Mouse (Mus musculus) spleen, postnatal 14 days (tissue): ENCODE measurements at regions not wholly inside any gene's neighbourhood (a gene's known extent, or its start where the extent isn't known, plus 50 kb on each side); places are given as distances from the start of the nearest gene placed in this dataset.

Experiments
- DNase-seq, 2 experiments: peaks; one replicate each; pipeline ENCODE4 v3.0.0; 2021 to 2022; ENCODE audit warnings: low spot score in 2 of 2

DNA sequence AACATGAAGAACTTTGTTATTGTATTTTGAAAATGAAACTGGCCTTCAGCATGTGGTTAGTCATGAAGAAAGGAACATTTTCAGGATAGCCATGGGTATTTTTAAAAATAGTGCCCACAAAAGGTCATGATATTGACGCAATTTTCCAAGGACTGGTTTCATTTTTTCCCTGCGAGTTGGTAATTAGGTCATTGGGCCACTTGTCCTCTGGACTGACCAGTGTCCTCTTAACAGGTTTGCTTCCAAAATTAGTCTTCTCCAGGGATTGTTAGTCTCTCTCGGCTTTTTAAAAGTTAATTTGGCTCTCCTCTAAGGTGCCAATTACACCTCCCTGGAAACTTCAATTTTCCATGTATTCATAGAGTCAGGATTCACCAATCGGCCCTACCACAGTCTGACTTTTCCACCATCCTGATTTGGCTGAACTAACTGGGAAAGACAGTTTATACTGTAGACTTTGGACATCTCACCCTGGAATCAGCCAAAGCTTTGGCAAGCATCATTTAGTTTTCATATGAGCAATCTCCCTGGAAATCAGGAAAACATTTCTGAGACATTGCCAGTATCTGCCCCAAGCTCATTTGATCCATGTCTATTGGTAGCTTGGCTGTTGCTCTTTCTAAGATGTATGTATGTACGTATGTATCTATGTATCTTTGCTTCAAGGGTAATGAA, 562.8 kb upstream of the Sox9 start:
- no peak for DNase-seq

GRCm38 (mm10) chr11:112234492-112235116, 547.4 kb upstream of the Sox9 start:
- DNase-seq, result no peak

DNA sequence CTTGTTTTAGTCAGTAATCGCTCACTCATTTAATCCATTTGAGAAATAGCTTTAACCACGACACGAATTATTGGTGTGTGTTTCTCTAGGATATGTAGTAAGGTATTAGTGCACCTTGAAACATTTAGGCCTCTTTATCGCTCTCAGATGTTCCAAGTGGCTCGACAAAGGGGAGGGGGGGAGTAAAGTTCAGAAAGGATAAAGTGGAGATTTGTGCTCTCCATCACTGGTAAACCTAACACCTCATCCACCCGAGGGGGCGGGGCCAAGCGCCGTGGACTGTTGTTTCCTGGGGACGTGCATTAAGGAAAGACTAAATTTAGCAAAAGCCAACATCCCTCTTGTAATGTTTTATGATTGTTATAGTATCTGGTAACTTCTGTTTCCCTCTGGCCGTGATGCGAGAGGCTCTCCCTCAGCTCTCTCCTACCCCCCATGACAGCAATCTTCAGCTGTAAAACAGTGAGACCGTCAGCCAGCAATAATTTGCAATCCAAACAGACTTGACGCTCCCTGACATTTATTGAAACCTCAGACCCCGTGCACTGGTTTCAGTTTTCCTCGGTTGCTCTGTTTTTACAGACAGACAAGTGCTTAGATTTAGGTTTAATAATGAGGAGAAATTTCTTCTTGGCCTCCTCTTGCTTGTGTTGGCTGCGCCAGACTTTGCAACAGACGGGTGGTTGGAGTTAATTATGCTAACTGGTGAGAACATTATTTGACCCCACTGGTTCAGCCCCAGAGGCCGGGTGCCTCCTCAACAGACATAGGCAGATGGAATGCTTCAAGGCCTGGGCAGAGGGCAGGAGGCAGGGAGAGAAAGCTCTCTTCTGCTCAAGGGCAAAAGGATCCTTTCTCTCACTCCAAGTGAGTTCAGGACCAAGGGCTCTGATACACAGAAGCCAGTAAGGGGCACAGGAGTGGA, 542.8 kb upstream of the Sox9 start:
- DNase-seq, result no peak

DNA sequence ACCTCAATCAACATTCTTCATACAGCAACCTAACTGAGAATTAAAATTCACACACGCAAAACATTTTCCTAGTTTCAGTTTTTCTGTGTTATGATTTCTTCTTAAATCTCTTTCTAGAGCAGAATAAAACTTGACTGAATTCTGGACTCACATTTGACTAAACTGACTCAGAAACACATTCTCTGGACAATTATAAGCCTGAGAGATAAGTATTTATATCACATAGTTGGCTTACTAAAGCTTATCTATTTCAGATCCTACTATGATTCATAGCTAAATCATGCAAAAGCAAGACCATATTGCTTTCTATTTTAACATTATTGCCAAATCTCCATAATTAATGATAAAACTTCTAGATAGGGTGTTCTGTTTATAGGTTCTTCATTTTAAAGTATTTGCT, 529.5 kb upstream of the Sox9 start:
- no peak for DNase-seq

- no peak for DNase-seq
Observed at GRCm38 (mm10) chr11:112253061-112253460, 529.0 kb upstream of the Sox9 start.

- no peak for DNase-seq
Observed at GRCm38 (mm10) chr11:112256326-112256725, 525.7 kb upstream of the Sox9 start.

GRCm38 (mm10) chr11:112264077-112264476, 517.9 kb upstream of the Sox9 start:
- no peak for DNase-seq

GRCm38 (mm10) chr11:112270911-112271310, 511.1 kb upstream of the Sox9 start:
- no peak for DNase-seq

DNA sequence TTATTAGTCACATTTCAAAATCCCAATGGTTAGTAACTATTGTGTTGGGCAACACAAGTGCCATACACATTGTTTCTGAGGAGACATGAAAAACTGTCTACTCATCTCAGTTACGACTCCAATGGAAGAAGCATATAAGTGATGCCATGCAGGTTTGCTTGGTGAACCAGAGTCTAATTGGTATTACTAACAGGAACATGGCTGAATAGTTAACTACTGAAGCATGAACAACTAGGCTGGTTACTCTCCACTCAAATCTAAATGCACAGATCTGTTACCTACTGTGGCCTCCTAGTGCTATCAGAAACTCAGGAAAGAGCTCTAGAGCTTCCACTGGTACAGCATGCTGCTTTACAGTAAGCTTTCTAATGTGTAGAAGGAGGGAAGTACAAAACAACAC, 503.5 kb upstream of the Sox9 start:
- DNase-seq, result no peak

GRCm38 (mm10) chr11:112282911-112283310, 499.1 kb upstream of the Sox9 start:
- no peak for DNase-seq

- no peak for DNase-seq
Observed at GRCm38 (mm10) chr11:112298901-112299341, 483.1 kb upstream of the Sox9 start.

GRCm38 (mm10) chr11:112303091-112303490, 478.9 kb upstream of the Sox9 start:
- DNase-seq, result no peak

DNA sequence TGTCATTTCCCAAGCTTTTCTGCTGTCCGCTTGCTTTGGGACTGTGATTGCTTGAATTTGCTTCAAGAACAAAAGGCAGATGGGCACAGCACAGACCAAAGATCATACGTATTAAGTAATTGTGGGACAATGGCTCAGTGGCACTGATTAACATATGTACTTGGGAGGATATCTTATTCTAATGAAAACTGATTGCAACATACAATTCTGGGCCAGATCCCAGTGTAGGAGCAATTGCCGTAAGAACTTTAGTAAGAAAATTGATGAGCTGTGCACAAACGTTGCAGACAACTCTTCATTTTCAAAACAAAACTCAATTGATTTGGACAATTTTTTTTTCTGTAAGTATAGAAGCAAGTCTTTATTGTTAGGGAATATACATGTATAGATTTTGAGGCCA, 456.2 kb upstream of the Sox9 start:
- DNase-seq, result no peak

DNA sequence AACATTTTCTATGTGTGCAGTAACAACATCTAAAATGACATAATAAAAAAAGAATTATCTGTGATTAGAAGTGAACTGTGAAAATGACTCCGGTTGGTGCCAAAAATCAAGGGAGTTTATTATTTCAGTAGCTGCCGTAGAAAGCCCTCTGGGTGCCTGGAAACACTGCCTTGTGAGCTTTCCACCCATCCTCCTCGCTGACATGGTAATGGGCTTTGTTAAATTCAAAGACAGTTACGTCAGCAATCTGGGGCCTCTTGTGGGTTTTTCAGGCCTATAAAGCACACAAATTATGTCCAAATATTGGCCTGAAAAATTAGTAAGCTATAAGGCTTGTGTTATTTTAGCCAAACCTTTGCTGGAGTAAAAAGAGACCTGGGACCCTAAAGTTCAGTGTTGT, 454.4 kb upstream of the Sox9 start:
- DNase-seq, result no peak

GRCm38 (mm10) chr11:112345133-112345532, 436.9 kb upstream of the Sox9 start:
- DNase-seq, result no peak

- DNase-seq, result no peak
Observed at GRCm38 (mm10) chr11:112345586-112345985, 436.4 kb upstream of the Sox9 start.

GRCm38 (mm10) chr11:112346089-112346488, 435.9 kb upstream of the Sox9 start:
- no peak for DNase-seq

GRCm38 (mm10) chr11:112346532-112346931, 435.5 kb upstream of the Sox9 start:
- no peak for DNase-seq

DNA sequence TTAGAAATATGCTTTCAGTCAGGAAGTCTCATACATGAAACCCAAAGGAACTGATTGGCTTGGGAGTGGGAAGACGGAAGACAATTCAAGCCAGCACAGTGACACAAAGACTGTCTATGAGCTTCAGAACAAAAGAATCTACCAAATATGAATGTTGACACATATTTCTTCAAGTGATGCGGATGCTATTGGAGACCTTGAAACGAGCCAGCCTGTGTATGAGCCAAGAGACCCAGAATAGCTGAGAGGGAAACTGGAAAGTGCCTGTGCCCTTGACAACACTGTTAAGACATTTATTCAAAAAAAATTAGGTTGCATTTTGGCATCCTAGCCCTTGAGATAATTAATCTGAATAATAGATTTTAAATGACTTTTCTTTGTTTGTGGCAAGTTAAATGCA, 426.7 kb upstream of the Sox9 start:
- DNase-seq, result no peak

- DNase-seq, result no peak
Observed at GRCm38 (mm10) chr11:112366715-112367114, 415.3 kb upstream of the Sox9 start.

DNA sequence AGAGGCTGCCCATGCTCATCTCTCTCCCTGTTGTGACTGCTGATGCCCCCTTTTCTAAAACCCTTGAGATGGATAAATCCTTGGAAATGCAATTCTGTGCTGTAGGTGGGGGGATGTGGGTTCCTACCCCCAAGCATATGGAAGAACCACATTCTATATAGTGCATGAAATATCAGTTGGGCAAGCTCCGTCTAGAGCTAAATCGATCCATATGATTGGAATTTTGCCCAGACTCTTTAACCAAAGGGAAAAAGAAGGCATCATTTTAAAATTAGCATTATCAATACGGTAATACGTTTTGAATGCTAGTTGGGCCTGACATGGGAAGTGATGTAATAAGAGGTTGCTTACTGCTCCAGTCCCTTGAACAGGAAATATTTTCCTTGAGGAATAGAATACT, 411.1 kb upstream of the Sox9 start:
- DNase-seq, result no peak

DNA sequence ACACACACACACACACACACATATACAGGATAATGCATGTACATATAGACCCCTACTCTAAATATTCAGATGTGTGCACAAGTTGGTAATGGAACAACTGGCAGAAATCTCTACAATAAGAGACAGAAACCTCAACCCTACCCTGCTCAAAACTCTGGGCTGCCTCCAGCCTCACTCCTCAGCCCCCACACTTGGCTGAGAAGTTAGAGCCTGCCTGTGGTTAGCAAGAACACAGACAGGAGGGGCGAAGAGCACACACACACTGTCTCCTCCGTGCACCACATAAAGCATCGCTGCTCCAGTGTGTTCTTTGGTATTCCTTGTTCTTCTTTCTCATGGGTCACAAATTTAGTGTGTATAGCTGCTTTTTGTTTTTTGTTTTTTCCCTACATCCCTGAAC, 382.0 kb upstream of the Sox9 start:
- DNase-seq, result no peak

DNA sequence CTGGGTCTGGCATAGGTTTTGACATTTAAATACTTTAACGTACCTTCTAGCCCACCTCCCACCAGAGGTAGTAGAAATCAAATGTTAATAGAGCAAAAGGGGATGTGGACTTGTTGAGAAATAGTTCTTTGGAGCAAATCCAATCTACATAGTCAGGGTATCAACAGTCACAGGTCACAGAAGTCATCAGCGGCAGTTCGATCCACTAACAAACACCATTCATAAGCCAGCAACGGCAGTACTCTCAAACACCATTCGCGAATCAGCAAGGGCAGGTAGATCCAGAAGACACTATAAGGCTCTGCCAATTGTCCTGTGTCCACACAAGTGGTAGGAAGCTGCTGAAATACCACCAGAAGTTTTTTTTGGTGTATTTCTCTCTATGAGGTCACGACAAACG, 374.3 kb upstream of the Sox9 start:
- no peak for DNase-seq
